Mouse (Mus musculus) spleen, postnatal 0 days (tissue): ENCODE results near the gene Fam19a1. TPM values are rescaled to one million over a fixed set of nuclear protein-coding genes. Genes with fewer than 3 reads are reported as not detected.

Experiments used
- polyA plus RNA-seq: library from polyadenylated mRNA; unstranded; fragments of >200 nt; fragmentation: Nextera tagmentation; extraction: Ambion mirVana; gene quantifications from 2 replicates; pipeline ENCODE4 v1.2.1, GENCODE M21; 2015

The Fam19a1 gene
- polyA plus RNA-seq, result 2.7 and 3.4 TPM in 2 replicates

DNA sequence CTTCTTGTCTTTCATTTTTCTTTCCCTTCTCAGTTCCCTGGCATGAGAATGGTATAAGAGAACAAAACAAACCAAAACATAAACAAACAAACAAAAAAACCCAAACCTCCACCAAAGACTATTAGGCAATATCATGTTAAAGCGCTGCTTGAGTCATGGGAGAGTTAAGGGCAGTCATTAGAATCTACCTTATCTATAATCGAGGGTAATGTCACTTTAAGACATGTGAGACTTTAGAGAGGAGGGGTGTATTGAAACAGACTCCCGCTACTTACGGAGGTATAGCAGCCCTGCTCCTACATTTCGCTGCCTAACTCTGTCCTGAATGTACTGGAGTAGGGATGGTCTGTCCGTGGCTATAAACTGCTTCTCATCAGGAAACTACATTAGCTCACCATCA, at the start of gene Fam19a1:
Fam19a1 (plus strand) TSS at position 301 of the 400 bp plus-strand sequence.

GRCm38 (mm10) chr6:96165818-96166379, 52.9 kb downstream of the Fam19a1 start, which contains the start of gene 1700123L14Rik:
TSS of gene 1700123L14Rik (minus strand) at chr6:96166243.

Other genes with a start within 250 kb of the Fam19a1 start
- gene 1700123L14Rik, start 53.1 kb downstream of the Fam19a1 start, polyA plus RNA-seq, result not detected in 2 replicates